Mouse (Mus musculus) fibroblast of lung, adult 2 months (primary cell): Measurements from ENCODE around the gene Chst11.

Experiments used
- DNase-seq: peaks from one replicate; pipeline ENCODE4 v3.0.0-alpha.2; 2011; ENCODE audit warnings: low read depth

Gene Chst11

GRCm38 (mm10) chr10:83143049-83143448 lies 157.8 kb downstream of the Chst11 start:
- DNase-seq, result no peak

DNA sequence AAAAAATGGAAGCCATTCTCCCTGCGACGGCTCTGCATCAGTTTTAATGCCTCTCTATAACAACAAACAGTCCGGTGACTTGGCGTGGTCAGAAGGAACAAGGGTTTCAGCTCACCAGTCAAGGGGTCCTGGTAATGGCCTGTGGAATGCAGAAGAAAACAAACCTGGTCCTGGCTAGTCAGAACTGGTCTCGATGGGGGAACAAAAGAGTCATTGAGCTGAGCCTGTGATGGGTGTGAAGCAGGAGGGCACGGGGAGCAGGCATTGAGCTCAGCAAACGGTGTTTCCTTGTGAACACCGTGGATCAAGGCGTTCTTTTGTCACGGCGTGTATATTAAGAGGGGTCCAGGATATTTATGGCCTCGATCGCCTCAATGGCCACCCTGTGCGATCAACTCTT lies 160.5 kb downstream of the Chst11 start:
- DNase-seq, result peak; percentile 36

- DNase-seq, result no peak
Measured at GRCm38 (mm10) chr10:83149342-83150178, 164.3 kb downstream of the Chst11 start.

DNA sequence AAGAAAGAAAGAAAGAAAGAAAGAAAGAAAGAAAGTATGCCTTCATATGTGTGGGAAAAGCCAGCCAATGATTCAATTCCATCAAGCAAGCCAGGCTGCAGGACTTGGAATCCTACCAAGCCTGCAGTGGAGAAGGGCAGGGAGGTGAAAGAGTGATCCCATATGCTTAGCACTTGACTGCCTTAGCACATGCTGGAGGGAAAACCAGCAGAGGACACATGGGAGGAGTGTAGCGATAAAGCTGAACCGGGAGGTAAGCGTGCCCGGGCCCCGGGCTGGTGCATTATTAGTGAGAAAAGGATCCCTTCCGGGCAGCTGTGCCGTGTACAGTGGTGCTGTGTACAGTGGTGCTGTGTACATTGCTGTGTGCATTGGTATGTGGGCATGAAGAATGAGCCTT lies 165.3 kb downstream of the Chst11 start:
- no peak for DNase-seq

GRCm38 (mm10) chr10:83151362-83151761 lies 166.1 kb downstream of the Chst11 start:
- DNase-seq, result no peak

DNA sequence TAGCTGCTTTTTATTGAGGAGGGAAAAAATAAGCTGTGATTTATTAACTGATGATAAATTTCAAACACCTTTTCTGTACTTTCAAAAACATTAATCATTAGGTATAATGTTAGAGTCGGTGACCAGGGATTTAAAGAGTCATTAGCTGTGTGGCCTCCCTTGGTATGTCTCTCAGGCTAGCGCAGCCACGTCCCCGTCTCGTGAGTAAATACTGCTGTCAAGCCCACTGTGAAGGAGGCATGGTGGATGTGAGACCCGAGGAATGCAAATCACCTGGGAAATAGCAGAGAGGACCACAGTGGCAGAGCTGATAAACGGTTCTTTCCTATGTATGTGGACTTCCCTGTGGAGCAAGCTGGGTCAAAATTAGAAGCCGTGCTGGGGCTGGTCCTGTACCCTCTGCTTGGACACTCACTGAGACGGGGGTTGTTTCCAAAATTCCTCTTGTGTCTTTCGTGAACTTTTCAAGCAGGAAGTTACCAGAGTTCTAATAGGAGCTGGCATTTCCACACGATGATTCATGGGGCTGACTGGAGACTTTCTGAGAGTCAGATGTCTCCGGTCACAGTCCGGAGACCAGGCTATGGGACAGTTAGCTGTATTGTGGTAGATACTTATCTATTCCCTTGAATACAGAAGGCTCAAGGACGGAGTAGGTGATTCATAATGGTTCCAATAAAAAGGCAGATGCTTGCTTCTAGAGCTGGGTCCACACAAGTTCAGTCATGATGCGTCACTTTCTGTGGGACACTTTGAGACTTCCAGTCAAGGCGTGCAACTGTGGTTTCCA lies 166.8 kb downstream of the Chst11 start:
- peak; percentile 71 for DNase-seq

DNA sequence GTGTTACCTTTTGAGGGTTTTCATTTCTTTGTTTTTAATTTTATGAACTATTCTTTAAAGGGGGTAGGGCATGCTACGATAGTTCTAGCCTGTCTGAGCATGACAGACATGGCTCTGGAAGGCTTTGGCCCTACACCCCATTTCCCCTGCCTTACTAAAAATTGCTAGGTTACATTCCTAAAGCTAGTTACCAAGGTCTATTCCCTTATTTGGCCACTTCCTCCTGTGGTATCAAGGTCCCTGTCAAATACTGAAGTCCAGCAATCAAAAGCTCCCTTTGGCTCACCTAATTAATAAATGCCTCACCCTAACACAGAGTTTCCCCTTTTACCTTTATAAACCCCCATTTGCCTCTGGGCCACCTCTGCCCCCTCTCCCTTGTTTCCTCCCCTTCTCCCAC lies 167.4 kb downstream of the Chst11 start:
- DNase-seq, result no peak

GRCm38 (mm10) chr10:83153374-83153773 lies 168.1 kb downstream of the Chst11 start:
- DNase-seq, result no peak

GRCm38 (mm10) chr10:83153887-83154286 lies 168.6 kb downstream of the Chst11 start:
- DNase-seq, result no peak

DNA sequence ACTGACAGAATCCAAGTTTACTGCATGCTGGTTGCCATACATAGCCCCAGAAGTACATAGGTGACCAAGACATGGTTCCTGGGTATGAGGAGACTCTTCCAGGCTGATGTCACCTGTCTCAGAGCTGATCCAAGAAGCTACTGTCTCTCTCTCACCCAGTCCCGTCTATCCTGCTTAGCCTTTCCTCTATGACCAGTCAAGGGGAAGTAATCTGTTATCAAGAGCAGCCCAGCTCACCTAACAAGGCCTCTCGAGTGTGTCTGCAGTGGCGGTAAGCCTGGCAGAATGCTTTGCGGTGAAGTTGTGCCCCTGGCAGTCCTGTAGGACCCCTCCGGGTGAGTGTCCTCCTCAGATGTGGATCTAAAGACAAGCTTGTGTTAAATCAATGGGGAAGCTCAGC lies 172.0 kb downstream of the Chst11 start:
- no peak for DNase-seq

DNA sequence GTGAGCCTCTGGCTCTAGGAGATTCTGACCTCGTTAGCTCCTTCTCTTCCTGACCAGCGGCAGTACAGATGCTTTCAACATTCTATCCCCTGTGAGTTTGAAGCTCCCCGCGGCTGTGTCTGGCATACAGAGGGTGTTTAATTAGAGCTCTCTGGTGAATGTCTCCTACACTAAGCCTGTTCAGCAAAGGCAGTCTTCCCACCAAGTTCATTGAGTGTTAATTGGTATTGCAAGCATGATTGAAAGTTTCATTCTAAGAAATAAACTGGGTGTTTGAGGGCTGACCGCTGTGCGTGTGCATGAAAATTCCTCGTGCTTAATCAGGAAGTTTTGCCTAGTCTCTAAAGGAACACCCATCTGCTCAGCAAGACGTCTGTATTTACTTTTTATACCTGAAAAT lies 173.0 kb downstream of the Chst11 start:
- no peak for DNase-seq

- no peak for DNase-seq
Measured at GRCm38 (mm10) chr10:83159229-83159628, 173.9 kb downstream of the Chst11 start.

- DNase-seq, result peak; percentile 73
Measured at GRCm38 (mm10) chr10:83161656-83162365, 176.5 kb downstream of the Chst11 start.

DNA sequence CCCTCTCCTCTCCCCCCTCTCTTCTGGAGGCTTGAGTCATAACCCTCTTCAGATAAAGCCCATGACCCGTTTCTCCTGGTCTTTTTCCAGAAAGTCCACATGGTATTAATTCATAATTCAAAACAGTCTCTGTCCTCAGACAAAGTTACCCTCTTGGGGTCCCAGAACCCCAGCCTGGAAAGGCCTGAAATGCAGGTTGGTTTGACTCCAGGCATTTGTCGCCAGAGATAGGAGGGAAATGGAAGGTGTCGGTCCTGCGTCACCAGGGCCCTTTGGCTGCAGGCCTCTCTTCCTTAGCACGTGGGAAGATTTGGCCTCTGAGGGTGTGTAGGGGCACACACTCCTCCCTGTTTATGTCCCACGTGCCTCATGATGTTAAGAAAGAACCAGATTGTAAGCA lies 178.6 kb downstream of the Chst11 start:
- DNase-seq, result no peak

DNA sequence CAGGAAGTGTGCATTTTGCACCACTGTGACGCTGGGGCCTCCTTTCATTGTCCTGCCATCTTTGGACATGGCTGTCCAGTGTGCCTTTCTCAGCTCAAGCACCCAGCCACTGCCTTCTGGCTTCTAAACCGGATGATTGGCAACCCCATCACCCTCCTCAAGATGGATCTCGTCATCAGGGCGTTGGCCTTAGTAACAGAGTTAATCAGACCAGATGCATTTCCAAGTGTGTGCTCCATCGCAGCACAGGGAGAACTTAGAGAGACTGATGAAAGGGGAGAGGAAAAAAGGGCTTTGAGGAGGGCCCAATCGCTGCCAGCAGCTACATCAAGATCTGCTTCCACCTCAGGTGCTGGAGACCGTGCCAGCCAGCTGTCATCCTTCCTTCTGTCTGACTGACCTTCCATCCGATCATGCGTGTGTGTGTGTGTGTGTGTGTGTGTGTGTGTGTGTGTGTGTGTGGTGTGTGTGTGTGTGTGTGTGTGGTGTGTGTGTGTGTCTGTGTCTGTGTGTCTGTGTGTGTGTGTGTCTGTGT lies 179.7 kb downstream of the Chst11 start:
- no peak for DNase-seq

DNA sequence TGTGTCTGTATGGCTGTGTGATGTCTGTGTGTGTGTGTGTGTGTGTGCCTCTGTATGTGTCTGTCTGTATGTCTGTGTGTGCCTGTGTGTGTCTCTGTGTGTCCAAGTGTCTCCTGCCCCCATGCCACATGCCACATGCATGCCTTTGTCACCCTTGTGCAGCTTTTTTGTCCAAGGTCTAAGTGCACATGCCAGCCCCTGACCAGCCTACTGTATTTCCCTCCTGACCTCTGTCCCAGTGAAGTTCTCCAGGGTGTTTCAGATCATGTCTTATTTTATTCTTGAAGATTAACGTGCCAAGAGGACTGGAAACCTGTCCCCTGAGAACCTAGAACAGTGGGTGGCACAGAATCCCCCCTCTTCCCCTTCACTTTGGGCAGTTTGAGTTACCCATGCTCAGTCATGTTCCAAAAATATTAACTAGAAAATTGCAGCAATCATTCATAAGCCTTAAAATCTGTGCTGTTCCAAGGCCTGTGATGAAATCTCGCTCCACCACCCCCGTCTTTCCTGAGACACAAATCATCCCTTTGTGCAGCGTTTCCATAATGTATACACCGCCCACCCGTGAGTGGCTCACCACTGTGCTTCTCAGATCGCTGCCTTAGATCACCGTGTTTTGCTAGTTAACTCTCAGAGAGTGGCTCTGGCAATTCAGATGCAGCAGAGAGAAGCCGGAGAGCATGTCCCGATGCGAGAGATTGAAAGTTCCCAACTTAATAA lies 180.4 kb downstream of the Chst11 start:
- DNase-seq, result no peak

DNA sequence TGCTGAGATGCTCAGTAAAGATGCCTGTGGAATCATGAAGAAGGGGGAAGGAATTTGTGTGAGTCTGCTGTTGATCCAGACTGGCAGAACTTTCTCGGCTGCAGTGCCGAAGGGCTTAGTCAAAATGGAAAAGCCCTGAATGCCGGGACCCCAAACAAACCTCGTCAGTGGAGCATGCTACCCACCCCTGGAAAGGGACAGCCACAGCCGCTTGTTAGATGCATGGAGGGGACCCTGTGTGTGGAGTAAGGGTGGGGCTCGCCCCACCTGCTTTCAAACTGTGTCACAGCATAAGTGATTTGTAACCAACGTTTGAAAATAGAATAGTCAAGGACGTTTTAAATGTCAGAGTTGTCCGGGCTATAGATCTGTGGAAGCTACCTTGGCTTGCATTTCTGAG lies 181.0 kb downstream of the Chst11 start:
- no peak for DNase-seq

- no peak for DNase-seq
Measured at GRCm38 (mm10) chr10:83167492-83167891, 182.2 kb downstream of the Chst11 start.

DNA sequence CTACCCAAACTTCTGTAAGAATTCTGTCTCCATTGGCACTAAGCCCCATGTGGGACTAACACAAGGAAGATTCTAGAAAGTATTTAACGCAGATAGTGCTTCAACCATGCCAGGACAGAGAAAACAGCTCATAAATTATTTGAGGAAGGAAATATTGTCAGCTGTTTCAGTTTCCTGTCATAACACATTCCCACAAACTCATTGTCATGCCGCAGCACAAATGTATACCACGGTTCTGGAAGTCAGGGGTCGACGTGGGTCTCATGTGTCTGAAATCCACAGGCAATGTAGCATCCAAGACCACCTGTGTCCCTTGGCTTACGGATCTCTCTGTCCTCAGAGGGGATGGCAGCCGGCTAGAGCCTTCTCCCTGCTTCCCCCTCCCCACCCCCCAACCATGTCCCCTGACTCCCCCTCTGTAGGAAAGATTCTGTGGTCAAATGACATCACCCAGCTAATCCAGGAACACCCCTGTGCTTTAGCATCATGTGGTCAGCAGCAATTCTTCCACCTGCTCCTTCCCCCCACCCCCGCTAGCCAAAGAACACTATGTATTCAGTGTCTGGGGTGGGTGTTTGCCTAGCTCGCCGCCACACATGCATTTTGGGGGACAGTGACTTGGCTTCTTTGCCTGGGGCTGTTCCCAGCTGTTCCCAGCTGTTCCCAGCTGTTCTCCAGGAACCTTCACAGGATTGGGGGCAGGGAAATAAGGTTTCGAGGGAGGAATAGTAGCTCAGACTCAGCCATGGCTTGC lies 183.2 kb downstream of the Chst11 start:
- no peak for DNase-seq

GRCm38 (mm10) chr10:83169554-83169953 lies 184.3 kb downstream of the Chst11 start:
- no peak for DNase-seq

DNA sequence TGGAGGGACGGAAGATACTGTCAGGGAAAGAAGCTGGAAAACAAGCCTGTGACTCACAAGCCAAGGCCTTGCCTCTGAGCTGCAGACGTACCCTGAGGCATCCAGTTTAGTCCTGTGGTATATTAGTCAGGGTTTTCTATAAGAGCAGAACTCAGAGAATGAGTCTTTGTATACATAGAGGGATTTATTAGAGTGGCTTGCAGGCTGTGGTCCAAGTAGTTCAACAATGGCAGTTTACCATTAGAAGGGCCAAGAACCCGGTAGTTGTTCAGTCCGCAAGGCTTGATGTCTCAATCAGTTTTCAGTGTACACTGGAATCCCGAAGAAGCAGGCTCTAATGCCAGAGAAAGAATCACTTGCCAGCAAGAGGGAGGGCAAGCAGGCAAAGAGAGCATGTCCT lies 192.9 kb downstream of the Chst11 start:
- DNase-seq, result peak; percentile 40
